Mouse (Mus musculus) gastrocnemius, adult 8-10 months (tissue): ENCODE data around the gene Tatdn3. TPM values are rescaled to one million over a fixed set of nuclear protein-coding genes. Genes with fewer than 3 reads are reported as not detected.

Source experiments
- total RNA-seq, 4 experiments: library from RNA; stranded (reverse); gene quantifications; 2 replicates each; pipeline ENCODE4 v1.2.4; 2022

Tatdn3 gene
- total RNA-seq, 4 experiments from 2014 or later: 9.9 to 16.6 (median 13.7) TPM

Other genes with a start within 250 kb of the Tatdn3 start
- 10 to 100 TPM; 16.5 to 18.5 (median 17.4) TPM for gene Rps6kc1, start 151.2 kb downstream of the Tatdn3 start, total RNA-seq
- 10 to 100 TPM; 28.5 to 38.6 (median 28.8) TPM for gene Angel2, start 137.8 kb downstream of the Tatdn3 start, total RNA-seq
- gene Vash2, start 83.6 kb downstream of the Tatdn3 start, total RNA-seq: under 1 TPM; 0.35 to 0.94 (median 0.68) TPM
- 10 to 100 TPM in 2 of 4 experiments, 1 to 10 TPM in 2; 8.3 to 17.1 (median 10.4) TPM for gene Flvcr1, start 36.8 kb downstream of the Tatdn3 start, total RNA-seq
- not detected for gene Spata45, start 26.3 kb downstream of the Tatdn3 start, total RNA-seq
- under 1 TPM; 0.12 to 0.70 (median 0.32) TPM for gene Nsl1, start 80 bp upstream of the Tatdn3 start, total RNA-seq
- not detected for gene Batf3, start 34.9 kb upstream of the Tatdn3 start, total RNA-seq
- gene Fam71a, start 101.9 kb upstream of the Tatdn3 start, total RNA-seq: not detected
- 10 to 100 TPM in 1 of 4 experiments, 1 to 10 TPM in 3; 1.9 to 19.3 (median 7.4) TPM for gene Atf3, start 155.1 kb upstream of the Tatdn3 start, total RNA-seq